Mouse (Mus musculus): ENCODE data around the gene R3hcc1l.

R3hcc1l gene

GRCm38 (mm10) chr19:42602041-42602440, 83.5 kb downstream of the R3hcc1l start:
- DNase-seq: no peak

- no peak for DNase-seq
Observed at GRCm38 (mm10) chr19:42602576-42602975, 84.0 kb downstream of the R3hcc1l start.

GRCm38 (mm10) chr19:42608082-42608481, 89.5 kb downstream of the R3hcc1l start:
- no peak for DNase-seq

- DNase-seq: no peak
Observed at GRCm38 (mm10) chr19:42609716-42610115, 91.2 kb downstream of the R3hcc1l start.

GRCm38 (mm10) chr19:42611746-42612145, 93.2 kb downstream of the R3hcc1l start:
- no peak for DNase-seq

- peak; percentile 64 for DNase-seq
Observed at GRCm38 (mm10) chr19:42612654-42613053, 94.1 kb downstream of the R3hcc1l start, which contains the start of gene Loxl4. TSS of gene Loxl4 (minus strand) at chr19:42612813.

GRCm38 (mm10) chr19:42613116-42613515, 94.6 kb downstream of the R3hcc1l start:
- peak; percentile 26 for DNase-seq

- no peak for DNase-seq
Observed at GRCm38 (mm10) chr19:42613647-42614225, 95.2 kb downstream of the R3hcc1l start.

GRCm38 (mm10) chr19:42628068-42628467, 109.5 kb downstream of the R3hcc1l start:
- DNase-seq: peak; percentile 79

- DNase-seq: peak; percentile 59
Observed at GRCm38 (mm10) chr19:42631541-42631961, 113.0 kb downstream of the R3hcc1l start.

GRCm38 (mm10) chr19:42632301-42632700, 113.7 kb downstream of the R3hcc1l start:
- DNase-seq: no peak

- no peak for DNase-seq
Observed at GRCm38 (mm10) chr19:42633650-42634049, 115.1 kb downstream of the R3hcc1l start.

- no peak for DNase-seq
Observed at GRCm38 (mm10) chr19:42636631-42637030, 118.1 kb downstream of the R3hcc1l start.

GRCm38 (mm10) chr19:42638604-42639481, 120.3 kb downstream of the R3hcc1l start:
- DNase-seq: no peak

GRCm38 (mm10) chr19:42639544-42639943, 121.0 kb downstream of the R3hcc1l start:
- DNase-seq: no peak

GRCm38 (mm10) chr19:42640211-42640610, 121.7 kb downstream of the R3hcc1l start:
- no peak for DNase-seq
